Mouse (Mus musculus) lung, embryonic 15.5 days (tissue): Measurements from ENCODE around the gene Klf15. TPM values are rescaled to one million over a fixed set of nuclear protein-coding genes. Genes with fewer than 3 reads are reported as not detected.

Source experiments
- ATAC-seq: fragments of 200-750 bp; cut with Nextera tagmentation; 2 replicates; pipeline ENCODE4 v1.8.0; 2017; ENCODE audit warnings: moderate number of reproducible peaks, borderline replicate concordance; ENCODE audit not compliant: low FRiP score, low TSS enrichment; ENCODE audit errors: extremely low read depth
- H3K27ac ChIP-seq: fragments of 300-500 bp; sonication (generic); 2 replicates; pipeline ENCODE4 v1.5.1; 2015; ENCODE audit warnings: moderate library complexity, mild to moderate bottlenecking, inconsistent platforms
- H3K27me3 ChIP-seq: fragments of 300-500 bp; sonication (generic); 2 replicates; pipeline ENCODE4 v1.6.1; 2015; ENCODE audit warnings: inconsistent platforms
- H3K36me3 ChIP-seq: fragments of 300-500 bp; sonication (generic); 2 replicates; pipeline ENCODE4 v1.6.1; 2015; ENCODE audit warnings: inconsistent platforms
- H3K4me1 ChIP-seq: fragments of 300-500 bp; sonication (generic); 2 replicates; pipeline ENCODE4 v1.6.1; 2015; ENCODE audit warnings: inconsistent platforms
- H3K4me2 ChIP-seq: fragments of 300-500 bp; sonication (generic); 2 replicates; pipeline ENCODE4 v1.6.1; 2015; ENCODE audit warnings: inconsistent platforms, mild to moderate bottlenecking, moderate library complexity
- H3K4me3 ChIP-seq: fragments of 300-500 bp; sonication (generic); 2 replicates; pipeline ENCODE4 v1.5.1; 2015; ENCODE audit warnings: mild to moderate bottlenecking, inconsistent platforms
- H3K9ac ChIP-seq: fragments of 300-500 bp; sonication (generic); 2 replicates; pipeline ENCODE4 v1.6.1; 2015; ENCODE audit warnings: inconsistent platforms
- H3K9me3 ChIP-seq: fragments of 300-500 bp; sonication (generic); 2 replicates; pipeline ENCODE4 v1.6.1; 2016; ENCODE audit warnings: inconsistent platforms
- WGBS: fragments of 180-500 bp; shearing (Covaris S2); methylation state at CpG from one replicate; pipeline ENCODE4 v1.1.7; 2015; 5-methylcytosine and 5-hydroxymethylcytosine counted together
- polyA plus RNA-seq: library from polyadenylated mRNA; unstranded; fragments of >200 nt; fragmentation: Nextera tagmentation; extraction: Ambion mirVana; gene quantifications from 2 replicates; pipeline ENCODE4 v1.2.1, GENCODE M21; 2015

Klf15 gene
- polyA plus RNA-seq, 1 experiment from 2014 or later: 13.5 TPM

DNA sequence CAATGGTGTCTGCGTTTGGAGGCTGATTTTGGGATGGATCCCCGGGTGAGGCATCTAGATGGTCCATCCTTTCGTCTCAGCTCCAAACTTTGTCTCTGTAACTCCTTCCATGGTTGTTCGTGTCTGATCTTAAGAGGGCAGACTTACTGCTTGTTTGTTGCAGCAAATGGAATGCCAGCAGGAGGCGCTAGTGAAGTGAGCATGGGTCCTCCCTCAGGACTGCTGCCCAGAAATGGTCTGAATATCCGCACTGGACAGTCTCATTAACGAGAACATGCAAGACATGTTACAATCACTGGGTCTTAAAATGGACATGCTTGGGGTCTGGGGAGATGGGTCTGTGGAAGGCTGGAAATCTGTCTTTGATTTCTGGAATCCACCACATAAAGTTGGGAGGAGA, 12.2 kb upstream of the Klf15 start:
- H3K4me3 ChIP-seq: no peak overlapping the region
- H3K9ac ChIP-seq: no peak overlapping the region
- H3K4me2 ChIP-seq: no peak overlapping the region
- no peaks in the 10 kb centered on the region for H3K9me3 ChIP-seq
- WGBS: 22% methylated on average over 7 of the region's 7 CpGs
- no peak overlapping the region for H3K27ac ChIP-seq
- ATAC-seq: no peak
- peaks cover 6% of the 10 kb centered on the region; the same call in 1 of the 2 replicates for H3K4me1 ChIP-seq
- no peaks in the 10 kb centered on the region for H3K27me3 ChIP-seq
- H3K36me3 ChIP-seq: no peaks in the 10 kb centered on the region

DNA sequence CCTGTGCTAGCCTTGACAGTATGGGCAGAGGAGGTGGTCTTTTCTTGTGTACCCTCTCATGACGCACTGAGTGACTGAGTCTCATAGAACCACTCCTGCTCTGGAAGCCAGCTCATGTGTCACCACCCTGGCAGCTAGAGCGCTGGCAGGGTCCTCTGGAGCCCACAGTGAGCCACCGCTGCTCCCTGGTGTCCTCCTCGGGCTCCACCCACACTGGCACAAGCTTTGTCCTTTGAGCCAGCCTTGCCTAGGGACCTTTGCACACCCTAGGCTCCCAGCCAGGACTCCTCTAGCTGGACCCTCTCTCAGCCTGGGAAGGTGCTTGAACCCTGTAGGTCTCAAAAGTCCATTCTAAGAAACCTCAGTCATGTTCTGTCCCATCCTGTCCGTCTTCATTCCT, 11.7 kb upstream of the Klf15 start:
- Histone ChIP-seq H3K27me3 (no peaks in the 10 kb centered on the region), H3K4me3 (no peak overlapping the region), H3K9ac (no peak overlapping the region), H3K4me2 (no peak overlapping the region), H3K27ac (no peak overlapping the region), H3K9me3 (no peaks in the 10 kb centered on the region), H3K4me1 (peaks cover 6% of the 10 kb centered on the region; the same call in 1 of the 2 replicates), H3K36me3 (no peaks in the 10 kb centered on the region)
- ATAC-seq: peak; percentile 41; the same call in 1 of the 2 replicates
- WGBS: 59% methylated on average over 5 of the region's 5 CpGs

DNA sequence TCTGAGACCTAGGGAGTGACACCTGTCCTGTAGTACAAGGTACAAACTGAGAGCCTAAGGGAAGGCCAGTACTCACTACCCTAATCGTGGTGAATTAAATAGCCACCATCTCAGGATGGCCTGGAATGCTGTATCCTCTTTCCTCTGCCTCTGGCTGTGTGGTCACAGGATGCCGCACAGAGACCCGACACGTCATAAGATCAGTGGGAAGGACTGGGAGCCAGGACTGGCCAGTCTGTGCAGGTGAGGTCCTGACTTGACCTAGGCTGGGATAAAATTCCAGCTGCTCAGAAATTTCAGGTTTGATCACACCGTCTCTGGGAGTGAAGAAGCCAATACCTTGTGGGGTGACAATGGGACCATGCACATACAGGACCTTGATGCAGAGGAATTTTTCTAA, 10.9 kb upstream of the Klf15 start:
- no peak overlapping the region for H3K4me2 ChIP-seq
- no peaks in the 10 kb centered on the region for H3K36me3 ChIP-seq
- H3K4me3 ChIP-seq: no peak overlapping the region
- H3K27me3 ChIP-seq: no peaks in the 10 kb centered on the region
- ATAC-seq: no peak
- 80% methylated on average over 5 of the region's 5 CpGs for WGBS
- H3K9ac ChIP-seq: no peak overlapping the region
- H3K27ac ChIP-seq: no peak overlapping the region
- no peaks in the 10 kb centered on the region for H3K9me3 ChIP-seq
- peaks cover 6% of the 10 kb centered on the region; the same call in 1 of the 2 replicates for H3K4me1 ChIP-seq

DNA sequence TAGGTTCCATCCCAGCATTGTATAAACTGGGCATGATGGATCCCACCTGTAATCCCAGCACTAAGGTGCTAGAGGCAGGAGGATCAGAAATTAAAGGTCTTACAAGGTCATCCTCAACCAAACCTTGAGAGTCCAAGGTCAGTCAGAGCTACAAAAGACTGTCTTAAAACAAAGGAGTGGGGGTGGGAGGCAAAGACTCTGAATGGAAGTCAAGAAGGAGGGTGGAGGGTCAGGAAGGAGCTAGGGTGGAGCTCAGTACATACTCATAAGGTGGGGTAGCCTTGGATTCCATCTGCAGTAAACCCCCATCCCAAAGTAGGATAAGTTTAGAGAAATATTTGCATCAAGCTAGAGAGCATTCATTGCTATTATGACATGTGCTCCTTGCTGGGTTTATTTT, 9.8 kb upstream of the Klf15 start:
- H3K27me3 ChIP-seq: no peaks in the 10 kb centered on the region
- H3K9ac ChIP-seq: no peak overlapping the region
- no peak overlapping the region for H3K4me2 ChIP-seq
- no peak overlapping the region for H3K4me3 ChIP-seq
- ATAC-seq: no peak
- H3K9me3 ChIP-seq: no peaks in the 10 kb centered on the region
- H3K4me1 ChIP-seq: peaks cover 6% of the 10 kb centered on the region; the same call in 1 of the 2 replicates
- no peak overlapping the region for H3K27ac ChIP-seq
- no peaks in the 10 kb centered on the region for H3K36me3 ChIP-seq

DNA sequence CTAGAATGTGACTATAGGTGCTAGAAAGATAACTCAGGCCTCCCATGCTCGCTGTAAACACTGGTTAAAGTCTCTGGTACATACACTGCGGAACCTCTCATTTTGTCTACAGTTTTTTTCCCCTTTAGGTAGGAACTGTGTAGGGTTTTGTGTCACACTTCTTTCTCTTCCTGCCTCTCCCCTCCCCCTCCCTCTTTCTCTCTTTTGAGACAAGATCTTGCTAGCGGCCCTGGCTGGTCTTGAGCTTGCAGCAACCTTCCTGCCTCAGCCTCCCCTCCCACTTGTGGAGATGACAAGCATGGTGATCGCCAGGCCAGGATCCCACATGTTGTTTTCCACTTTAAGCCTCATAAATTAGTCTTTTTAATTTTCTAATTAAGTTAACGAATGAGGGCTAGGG, 8.6 kb upstream of the Klf15 start:
- Histone ChIP-seq H3K27me3 (no peaks in the 10 kb centered on the region), H3K4me3 (no peak overlapping the region)
- ATAC-seq: no peak

DNA sequence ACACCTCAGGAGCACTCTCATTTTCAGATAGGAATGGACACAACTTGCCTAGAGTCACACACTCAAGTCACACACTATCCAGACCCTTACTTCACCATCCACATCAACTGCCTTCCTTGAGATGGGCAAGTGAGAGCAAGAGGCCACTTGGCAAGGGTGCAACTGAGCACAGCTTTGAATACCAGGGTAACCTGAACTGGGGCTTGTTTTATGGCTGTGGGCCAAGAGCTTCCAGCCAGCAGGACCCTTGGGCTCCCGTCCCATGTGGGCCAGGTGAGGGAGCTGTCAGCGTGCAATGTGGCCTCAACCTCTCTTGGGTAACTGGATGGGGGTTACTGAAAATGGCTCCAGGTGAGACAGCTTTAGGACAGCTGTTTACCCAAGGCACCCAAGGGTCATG, 5.0 kb upstream of the Klf15 start:
- no peak overlapping the region for H3K4me2 ChIP-seq
- ATAC-seq: no peak
- H3K27me3 ChIP-seq: peaks cover 26% of the 10 kb centered on the region
- no peaks in the 10 kb centered on the region for H3K4me1 ChIP-seq
- H3K27ac ChIP-seq: no peak overlapping the region
- no peak overlapping the region for H3K4me3 ChIP-seq
- H3K9ac ChIP-seq: no peak overlapping the region
- H3K9me3 ChIP-seq: no peaks in the 10 kb centered on the region
- WGBS: 66% methylated on average over 2 of the region's 2 CpGs
- no peaks in the 10 kb centered on the region for H3K36me3 ChIP-seq

More for the DNA sequence above, 8.6 kb upstream of the Klf15 start:
- no peak overlapping the region for H3K9ac ChIP-seq
- H3K36me3 ChIP-seq: no peaks in the 10 kb centered on the region
- H3K4me1 ChIP-seq: peaks cover 6% of the 10 kb centered on the region; the same call in 1 of the 2 replicates
- no peak overlapping the region for H3K4me2 ChIP-seq
- 86% methylated on average over 5 of the region's 5 CpGs for WGBS
- H3K27ac ChIP-seq: no peak overlapping the region
- H3K9me3 ChIP-seq: no peaks in the 10 kb centered on the region

DNA sequence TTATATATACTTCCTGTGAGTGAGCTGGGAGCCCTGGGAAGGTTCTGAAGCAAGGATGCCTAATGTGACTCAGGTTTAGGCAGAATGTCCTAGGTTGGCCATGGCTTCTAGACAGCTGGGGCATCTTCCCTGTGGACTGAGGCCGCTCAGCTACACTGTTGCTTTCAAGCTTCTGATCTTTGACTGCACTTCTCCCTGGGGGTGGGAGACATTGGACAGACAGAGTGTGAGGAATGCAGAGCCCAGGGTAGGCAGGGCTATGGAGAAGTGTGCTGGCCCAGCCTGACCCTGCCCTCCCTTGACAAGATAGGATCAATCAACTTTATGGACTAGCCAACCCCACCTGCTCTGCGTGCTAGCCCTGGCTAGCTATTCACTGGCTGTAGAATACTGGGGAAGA, 1.2 kb upstream of the Klf15 start:
- no peak overlapping the region for H3K9ac ChIP-seq
- H3K4me1 ChIP-seq: peaks cover 19% of the 10 kb centered on the region
- H3K36me3 ChIP-seq: no peaks in the 10 kb centered on the region
- H3K9me3 ChIP-seq: no peaks in the 10 kb centered on the region
- no peak overlapping the region for H3K27ac ChIP-seq
- 52% methylated on average over 2 of the region's 2 CpGs for WGBS
- peaks cover 26% of the 10 kb centered on the region for H3K27me3 ChIP-seq
- no peak for ATAC-seq
- H3K4me2 ChIP-seq: no peak overlapping the region
- no peak overlapping the region for H3K4me3 ChIP-seq

DNA sequence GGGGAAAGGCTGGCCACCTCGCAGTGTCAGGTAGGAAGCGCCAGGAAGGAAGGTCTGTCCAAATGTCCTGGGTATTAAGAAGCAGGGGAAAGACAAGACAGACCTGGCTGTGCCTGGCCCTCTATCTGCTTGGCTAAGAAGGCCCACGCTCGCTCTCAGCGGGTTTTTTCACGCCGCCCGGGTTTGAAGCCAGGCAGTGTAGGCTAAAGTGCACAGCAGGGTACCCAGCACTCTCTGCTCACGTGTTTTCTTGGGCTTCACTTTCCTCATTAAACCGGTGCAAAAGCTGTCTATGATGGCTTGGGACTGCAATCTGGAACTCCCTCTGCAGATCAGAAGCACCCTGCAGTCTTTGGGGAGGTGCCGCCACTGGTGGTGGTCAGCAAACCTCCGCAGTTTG, 605 bp upstream of the Klf15 start:
- Histone ChIP-seq H3K27ac (no peak overlapping the region), H3K27me3 (peaks cover 26% of the 10 kb centered on the region), H3K9me3 (no peaks in the 10 kb centered on the region), H3K36me3 (no peaks in the 10 kb centered on the region), H3K4me3 (peak overlapping the region; percentile 56), H3K9ac (peak overlapping the region; percentile 52), H3K4me2 (peak overlapping the region; percentile 93), H3K4me1 (peaks cover 19% of the 10 kb centered on the region)
- 22% methylated on average over 12 of the region's 12 CpGs for WGBS
- no peak for ATAC-seq

DNA sequence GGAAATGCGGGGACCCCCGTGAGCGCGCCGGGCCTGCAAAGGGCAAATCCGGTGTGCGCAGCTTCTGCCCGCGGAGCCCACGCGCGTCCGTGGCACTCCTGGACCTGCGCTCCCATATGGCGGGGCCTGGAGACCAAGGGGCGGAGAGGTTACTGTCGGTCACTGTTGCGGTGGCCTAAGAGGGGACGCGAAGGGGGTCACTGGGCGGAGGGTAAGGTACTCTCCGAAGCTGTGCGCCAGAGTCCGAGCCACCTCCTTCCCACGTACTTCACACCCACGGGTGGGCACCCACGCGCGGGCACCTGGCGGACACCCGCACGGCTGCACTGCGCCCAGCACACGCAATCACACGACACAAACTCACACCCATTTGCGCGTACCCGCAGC, 458 bp downstream of the Klf15 start:
- Histone ChIP-seq H3K27me3 (peaks cover 26% of the 10 kb centered on the region), H3K9me3 (no peaks in the 10 kb centered on the region), H3K4me3 (peak overlapping the region; percentile 56), H3K4me1 (peaks cover 19% of the 10 kb centered on the region), H3K4me2 (peak overlapping the region; percentile 93), H3K9ac (peak overlapping the region; percentile 52), H3K36me3 (no peaks in the 10 kb centered on the region), H3K27ac (peak overlapping the region; percentile 11)
- ATAC-seq: peak; percentile 12; the same call in 1 of the 2 replicates
- WGBS: under 1% methylated on average over 38 of the region's 38 CpGs

DNA sequence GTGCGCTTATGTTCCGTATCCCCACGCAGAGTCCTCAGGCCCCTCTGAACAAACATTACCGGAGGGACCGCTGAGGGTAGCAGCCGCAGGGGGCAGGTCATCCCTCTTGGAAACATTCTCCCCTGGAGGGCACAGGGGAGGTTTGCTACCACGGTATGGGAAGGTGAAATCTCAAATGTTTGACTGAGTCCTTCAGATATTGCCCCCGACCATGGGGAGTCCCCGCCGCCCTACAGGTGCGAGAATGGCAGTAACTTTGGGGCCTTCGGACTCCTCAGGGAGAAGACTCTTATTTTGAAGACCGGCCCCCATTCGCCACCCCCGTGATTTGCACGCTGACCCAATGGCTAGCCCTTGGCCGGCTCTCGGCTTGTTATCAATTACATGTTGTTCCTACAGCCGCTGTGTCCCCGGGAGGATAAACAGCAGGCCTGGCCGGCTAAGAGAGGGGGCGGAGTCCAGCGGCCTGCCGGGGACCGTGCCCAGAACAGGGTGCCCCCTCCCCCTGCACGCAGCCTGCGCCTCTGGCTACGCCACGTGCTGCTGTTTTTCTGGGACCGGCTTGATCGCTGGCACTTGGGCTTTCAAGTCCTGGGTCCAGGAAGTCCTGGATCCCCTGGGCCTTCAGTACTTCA, 969 bp downstream of the Klf15 start:
- H3K27me3 ChIP-seq: peaks cover 26% of the 10 kb centered on the region
- H3K9me3 ChIP-seq: no peaks in the 10 kb centered on the region
- peak overlapping the region; percentile 70 for H3K27ac ChIP-seq
- peak; percentile 92 for ATAC-seq
- peak overlapping the region; percentile 93 for H3K4me2 ChIP-seq
- peak overlapping the region; percentile 56 for H3K4me3 ChIP-seq
- under 1% methylated on average over 31 of the region's 31 CpGs for WGBS
- peaks cover 19% of the 10 kb centered on the region for H3K4me1 ChIP-seq
- peak overlapping the region; percentile 52 for H3K9ac ChIP-seq
- no peaks in the 10 kb centered on the region for H3K36me3 ChIP-seq

DNA sequence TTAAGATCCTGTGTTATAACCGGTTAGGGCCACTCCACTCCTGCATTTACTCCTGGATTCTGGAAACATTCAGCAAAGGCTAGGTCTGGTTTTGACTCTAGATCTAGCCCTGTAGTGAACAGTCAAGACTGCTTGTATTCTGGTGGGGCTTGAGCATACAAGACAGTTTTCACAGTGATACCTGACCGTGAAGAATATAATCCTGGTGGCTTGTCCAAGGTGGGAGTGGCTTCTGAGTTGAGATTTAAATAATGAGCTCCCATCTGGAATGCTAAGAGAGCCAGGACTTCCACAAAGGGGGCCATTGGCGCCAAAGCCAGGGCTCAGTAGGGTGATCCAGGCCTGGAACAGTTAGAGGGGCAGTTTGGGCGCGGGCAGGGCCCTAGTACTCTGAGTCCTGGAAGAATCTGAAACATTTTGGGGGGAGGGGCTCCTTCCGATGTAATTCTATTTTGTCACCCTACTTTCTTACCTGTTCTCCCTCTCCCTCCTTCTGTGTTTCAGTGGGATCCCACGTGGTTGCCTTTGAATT, 1.6 kb downstream of the Klf15 start:
- Histone ChIP-seq H3K4me3 (peak overlapping the region; percentile 56), H3K27ac (peak overlapping the region; percentile 70), H3K36me3 (no peaks in the 10 kb centered on the region), H3K9me3 (no peaks in the 10 kb centered on the region), H3K9ac (peak overlapping the region; percentile 52; the same call in 1 of the 2 replicates), H3K4me2 (peak overlapping the region; percentile 93), H3K4me1 (peaks cover 19% of the 10 kb centered on the region), H3K27me3 (peaks cover 26% of the 10 kb centered on the region)
- no peak; the same call in 1 of the 2 replicates for ATAC-seq
- 40% methylated on average over 7 of the region's 7 CpGs for WGBS

DNA sequence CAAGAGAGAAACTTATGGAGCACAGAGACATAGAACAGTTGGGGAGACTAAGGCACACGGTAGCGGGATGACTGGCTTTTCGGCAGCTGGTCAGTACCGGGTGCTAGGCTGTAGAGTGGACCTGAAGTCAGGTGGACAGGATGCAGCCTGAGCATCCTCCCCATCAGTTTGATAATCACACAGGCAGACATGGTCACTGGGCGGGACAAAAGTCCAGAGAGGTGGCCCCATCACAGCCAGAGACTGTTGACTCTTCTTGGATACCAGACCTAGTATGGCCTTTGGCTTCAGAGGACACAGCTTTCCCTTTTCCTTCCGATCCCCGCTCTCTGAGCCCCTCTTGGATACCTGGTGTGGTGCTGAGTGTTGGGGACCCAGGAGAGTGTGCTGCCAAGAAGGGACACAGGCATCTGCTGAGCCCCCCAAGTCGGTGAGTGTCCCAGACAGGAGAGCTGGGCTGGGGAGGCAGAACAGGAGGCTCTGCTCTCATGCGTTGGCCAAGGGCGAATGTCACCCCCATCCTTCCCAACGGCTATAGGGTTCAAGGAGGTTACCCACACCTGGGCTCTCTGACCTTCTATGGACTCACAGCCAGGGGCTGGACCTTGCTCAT, 2.8 kb downstream of the Klf15 start:
- ATAC-seq: no peak

More for the DNA sequence above, 2.8 kb downstream of the Klf15 start:
- Histone ChIP-seq H3K4me2 (no peak overlapping the region), H3K36me3 (peaks cover 2% of the 10 kb centered on the region; the same call in 1 of the 2 replicates), H3K27ac (no peak overlapping the region), H3K9me3 (no peaks in the 10 kb centered on the region), H3K4me1 (peaks cover 19% of the 10 kb centered on the region), H3K4me3 (no peak overlapping the region), H3K9ac (no peak overlapping the region), H3K27me3 (peaks cover 22% of the 10 kb centered on the region)
- 89% methylated on average over 11 of the region's 11 CpGs for WGBS
